Mouse (Mus musculus) heart, postnatal 36 days (tissue): ENCODE results near the gene Rnf220. TPM values are rescaled to one million over a fixed set of nuclear protein-coding genes. Genes with fewer than 3 reads are reported as not detected.
A peak's percentile ranks its signal among the peaks of the same experiment; 100 is the strongest.

Source experiments
- DNase-seq, 2 experiments: peaks; one replicate each; pipeline ENCODE4 v3.0.0; 2021 to 2022
- intact Hi-C: fragments of 180-260 bp; cut with DNase I; formaldehyde crosslinking; loops from one replicate; pipeline ENCODE4 v1.15.1; 2025
- total RNA-seq, 2 experiments: library from RNA; stranded (reverse); gene quantifications; 2 replicates each; pipeline ENCODE4 v1.2.3; 2021

Rnf220 gene
- total RNA-seq, 2 experiments from 2014 or later = 33.7 to 36.0 TPM

- intact Hi-C loops = no loop called here
Observed at GRCm38 (mm10) chr4:117251801-117252316, 245.0 kb downstream of the Rnf220 start, which contains the start of the genes Tmem53 and Armh1. Gene Tmem53 (plus strand): TSS chr4:117251951. Gene Armh1 (minus strand): TSS chr4:117252125.

DNA sequence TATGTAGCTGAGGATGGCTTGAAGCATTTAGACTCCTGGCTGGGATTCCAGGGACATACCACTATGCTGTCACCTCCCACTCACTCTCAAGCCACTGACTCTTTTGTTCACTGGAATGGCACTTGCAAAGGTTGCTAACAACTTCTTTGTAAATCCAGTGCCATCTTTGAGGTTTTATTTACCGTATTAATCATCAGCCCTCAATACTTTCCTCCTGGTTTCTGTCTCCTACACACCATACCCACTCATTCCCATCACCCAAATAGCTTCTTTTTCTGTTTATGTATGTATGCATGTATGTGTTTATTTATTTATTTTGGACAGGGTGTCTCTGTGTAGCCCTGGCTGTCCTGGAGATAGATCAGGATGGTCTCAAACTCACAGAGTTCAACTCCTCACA is 245.9 kb downstream of the Rnf220 start:
- intact Hi-C loops = no loop called here

More at GRCm38 (mm10) chr4:117251801-117252316, 245.0 kb downstream of the Rnf220 start, which contains the start of the genes Tmem53 and Armh1:
- DNase-seq = peak; percentile 87 to 90

GRCm38 (mm10) chr4:117240867-117241266 is 256.0 kb downstream of the Rnf220 start:
- DNase-seq = no peak
- intact Hi-C loops = no loop called here

More for the DNA sequence above, 245.9 kb downstream of the Rnf220 start:
- no peak for DNase-seq

DNA sequence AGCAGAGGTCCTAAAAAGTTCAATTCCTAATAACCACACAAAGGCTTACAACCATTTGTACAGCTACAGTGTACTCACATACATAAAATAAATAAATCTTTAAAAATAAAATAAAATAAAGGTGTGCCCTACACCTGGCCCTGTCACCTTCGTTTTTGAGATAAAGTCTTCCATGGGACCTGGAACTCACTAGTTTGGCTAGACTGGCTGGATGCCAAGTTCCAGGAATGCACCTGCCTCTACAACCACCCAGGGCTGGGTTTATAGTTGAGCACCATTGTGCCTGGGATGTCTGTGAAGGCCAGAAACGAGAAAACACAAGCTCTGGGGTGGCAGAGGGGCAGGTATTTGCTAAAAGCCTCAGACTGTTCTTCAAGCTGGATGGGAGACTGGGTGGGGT is 257.7 kb downstream of the Rnf220 start:
- intact Hi-C loops = no loop called here
- no peak for DNase-seq

DNA sequence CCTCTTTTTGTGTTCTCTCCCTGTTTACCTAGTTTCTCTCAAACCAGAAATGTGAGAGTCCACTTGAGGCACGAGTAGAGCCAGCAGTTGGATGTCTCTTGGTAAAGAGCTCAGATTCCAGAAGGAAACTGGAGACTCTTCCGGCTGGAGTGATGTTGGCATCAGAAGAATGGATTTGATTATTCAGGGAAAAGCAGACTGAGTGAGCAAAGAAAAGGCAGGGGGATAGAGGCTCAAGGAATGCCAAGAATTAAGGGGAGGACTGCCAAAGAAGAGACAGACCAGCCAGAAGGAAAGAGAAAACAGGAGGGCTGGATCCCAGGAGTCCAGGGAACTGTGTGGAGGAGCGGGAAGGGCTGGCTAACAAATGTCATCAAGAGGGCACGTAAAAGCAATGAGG is 261.0 kb downstream of the Rnf220 start:
- no peak for DNase-seq
- intact Hi-C loops = no loop called here

GRCm38 (mm10) chr4:117234166-117234741 is 262.6 kb downstream of the Rnf220 start:
- intact Hi-C loops = no loop called here
- DNase-seq = no peak

DNA sequence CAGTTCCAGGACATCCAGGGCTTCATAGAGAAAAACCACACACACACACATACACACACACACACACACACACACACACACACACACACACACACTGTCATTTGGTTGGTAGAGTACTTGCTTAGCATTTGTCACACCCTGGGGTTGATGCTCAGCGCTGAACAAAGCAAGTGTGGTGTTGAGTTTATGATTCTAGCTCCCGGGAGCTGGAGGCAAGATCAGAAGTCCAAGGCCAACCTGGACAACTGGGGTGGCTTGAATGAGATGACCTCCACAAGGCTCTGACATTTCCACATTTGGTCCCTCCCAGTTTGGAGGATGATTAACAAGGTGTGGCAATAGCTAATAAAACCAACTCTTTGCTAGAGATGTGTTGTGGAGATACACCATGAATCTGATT is 265.6 kb downstream of the Rnf220 start:
- no peak for DNase-seq
- intact Hi-C loops = loop anchor here (2.0 kb wide), 1 partner anchor 36 kb away; no protein-coding TSS in a partner anchor

GRCm38 (mm10) chr4:117230331-117230730 is 266.5 kb downstream of the Rnf220 start:
- intact Hi-C loops = loop anchor here (2.0 kb wide), 1 partner anchor 36 kb away; no protein-coding TSS in a partner anchor
- no peak for DNase-seq

DNA sequence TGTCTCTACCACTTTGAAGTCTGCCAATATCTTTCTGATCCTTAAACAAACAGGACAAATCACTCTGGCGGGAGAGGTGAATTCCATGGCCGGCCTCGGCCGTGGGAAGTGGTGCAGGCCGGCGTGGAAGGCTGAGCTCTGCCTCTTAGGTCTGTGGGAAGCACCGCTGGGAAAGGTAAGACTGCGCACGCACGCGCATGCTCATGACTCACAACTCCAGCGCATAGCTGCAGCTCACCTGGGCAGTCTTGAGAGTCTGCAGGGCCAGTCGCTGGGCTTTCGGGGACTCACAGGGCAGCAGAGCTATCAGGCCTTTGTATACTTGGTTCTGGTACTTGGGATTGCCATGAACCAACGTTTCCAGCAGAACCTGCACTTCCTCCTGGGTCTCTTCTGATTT is 267.3 kb downstream of the Rnf220 start:
- no peak for DNase-seq

DNA sequence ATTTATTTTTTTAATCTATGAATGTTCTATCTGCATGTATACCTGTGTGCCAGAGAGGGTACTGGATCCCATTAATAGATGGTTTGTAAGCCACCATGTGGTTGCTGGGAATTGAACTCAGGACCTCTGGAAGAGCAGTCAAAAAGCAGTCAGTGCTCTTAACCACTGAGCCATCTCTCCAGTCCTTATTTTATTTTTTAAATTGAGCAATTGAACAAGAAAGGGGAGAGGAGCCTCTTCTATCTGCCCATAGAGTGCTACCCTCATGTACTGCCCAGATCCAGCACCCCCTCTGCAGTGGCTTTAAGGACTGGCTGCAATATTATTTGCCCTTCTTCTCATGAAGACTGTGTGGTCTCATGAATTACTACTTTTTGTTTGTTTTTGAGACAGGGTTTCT is 271.6 kb downstream of the Rnf220 start:
- no peak for DNase-seq
- intact Hi-C loops = no loop called here

More for the DNA sequence above, 267.3 kb downstream of the Rnf220 start:
- intact Hi-C loops = no loop called here

- intact Hi-C loops = no loop called here
Observed at GRCm38 (mm10) chr4:117224122-117224521, 272.7 kb downstream of the Rnf220 start.

DNA sequence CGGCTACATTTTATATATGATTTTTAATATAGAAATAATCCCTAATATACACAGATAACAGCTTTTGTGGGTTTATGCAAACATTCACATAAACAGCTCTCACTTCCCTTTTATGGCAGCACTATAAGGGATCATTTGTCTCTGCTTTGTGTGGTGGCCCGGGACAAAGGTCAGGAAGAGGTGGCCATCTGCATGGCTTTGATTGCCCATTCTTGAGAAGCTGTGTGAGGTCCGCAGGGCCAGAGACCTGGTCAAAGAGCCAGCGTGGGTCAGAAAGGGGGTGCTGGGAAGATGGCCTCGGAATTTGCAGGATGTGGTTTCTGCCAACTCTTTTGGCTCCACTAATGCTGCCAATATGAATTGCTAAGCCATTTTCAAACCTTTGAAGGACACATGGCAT is 273.9 kb downstream of the Rnf220 start:
- no peak for DNase-seq
- intact Hi-C loops = no loop called here

More at GRCm38 (mm10) chr4:117224122-117224521, 272.7 kb downstream of the Rnf220 start:
- no peak for DNase-seq

DNA sequence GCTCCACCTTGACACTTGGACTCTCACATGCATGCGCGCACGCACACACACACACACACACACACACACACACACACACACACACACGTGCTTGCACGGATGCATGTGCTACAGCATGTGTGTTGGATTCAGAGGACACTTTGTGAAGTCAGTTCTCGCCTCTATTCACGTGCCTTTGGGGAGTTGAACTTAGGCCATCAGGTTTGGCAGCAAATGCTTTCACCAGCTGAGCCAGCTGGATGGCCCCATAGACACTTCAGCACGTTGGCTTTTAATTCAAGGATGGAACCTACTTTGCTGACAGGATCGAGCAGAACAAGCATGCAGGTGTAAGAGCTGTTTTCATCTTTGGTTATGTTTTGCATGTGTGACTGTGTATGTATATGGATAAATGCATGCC is 275.0 kb downstream of the Rnf220 start:
- DNase-seq = peak in 1 of 2 experiments; percentile 22
- intact Hi-C loops = no loop called here

Other genes with a start within 250 kb of the Rnf220 start
- gene Tmem53, start 245.1 kb downstream of the Rnf220 start, total RNA-seq = 10 to 100 TPM; 26.5 to 28.5 TPM
- not detected for gene Armh1, start 244.9 kb downstream of the Rnf220 start, total RNA-seq
- gene Eri3, start 53.3 kb upstream of the Rnf220 start, total RNA-seq = 10 to 100 TPM; 89.9 to 91.4 TPM
- gene Dmap1, start 185.2 kb upstream of the Rnf220 start, total RNA-seq = 10 to 100 TPM; 18.2 to 20.3 TPM
- not detected for gene Gm12845, start 227.4 kb upstream of the Rnf220 start, total RNA-seq